Mouse (Mus musculus): ENCODE measurements at regions not wholly inside any gene's neighbourhood (a gene's known extent, or its start where the extent isn't known, plus 50 kb on each side); places are given as distances from the start of the nearest gene placed in this dataset.
A peak's percentile ranks its signal among the peaks of the same experiment; 100 is the strongest.
"Not testable (repeated sequence)": the region's sequence is repeated elsewhere in the genome, so short reads cannot be mapped to it uniquely, and the experiment has no call there.

DNA sequence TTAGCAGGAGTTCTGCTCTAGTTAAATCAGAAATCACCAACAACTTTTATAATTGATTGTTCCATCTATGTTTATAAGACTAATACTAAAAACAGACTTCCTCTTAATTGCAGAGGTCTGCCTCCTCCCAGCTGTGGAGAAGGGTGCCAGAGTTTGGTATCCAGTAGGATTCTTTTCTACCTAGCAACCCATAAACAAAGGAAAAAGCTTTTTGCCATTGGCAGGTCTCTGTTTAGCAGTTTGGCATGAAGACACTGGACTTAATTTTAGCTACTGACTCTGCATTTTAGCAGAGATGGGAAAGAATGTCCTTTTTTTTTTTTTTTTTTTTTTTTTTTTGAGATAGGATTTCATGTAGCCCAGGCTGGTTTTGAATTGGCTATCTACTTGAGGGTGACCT, 1628.4 kb downstream of the A830018L16Rik start:
- DNase-seq = no peak

DNA sequence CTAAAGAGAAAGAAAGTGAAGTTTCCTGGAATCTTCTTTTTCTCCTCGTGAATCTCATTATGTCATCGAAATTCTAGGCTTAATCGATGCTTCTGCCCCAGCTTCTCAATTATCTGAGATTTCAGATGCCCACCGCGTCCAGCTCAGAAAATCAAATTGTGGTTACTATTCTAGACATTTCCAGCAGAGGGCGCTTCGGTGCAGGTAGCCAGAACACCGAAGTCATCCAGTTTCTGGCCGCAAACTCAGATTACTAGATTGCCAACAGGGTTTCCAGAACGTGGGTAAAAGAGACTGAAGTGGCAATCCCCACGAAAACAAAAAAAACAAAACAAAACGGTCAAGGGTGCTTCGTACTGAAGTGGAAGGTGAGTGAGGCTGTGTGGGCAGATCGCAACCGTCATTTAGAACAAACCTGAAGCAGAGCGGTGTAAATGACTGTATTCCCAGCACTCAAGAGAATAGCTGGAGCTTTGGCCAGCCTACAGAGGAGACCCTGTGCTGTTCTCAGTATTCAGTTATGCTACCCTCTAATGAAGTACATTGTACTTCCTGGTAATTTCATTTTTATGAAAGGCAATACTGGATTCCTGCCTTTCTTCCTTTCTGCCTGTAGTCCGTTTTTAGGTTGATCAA, 1636.4 kb downstream of the A830018L16Rik start:
- no peak for DNase-seq

DNA sequence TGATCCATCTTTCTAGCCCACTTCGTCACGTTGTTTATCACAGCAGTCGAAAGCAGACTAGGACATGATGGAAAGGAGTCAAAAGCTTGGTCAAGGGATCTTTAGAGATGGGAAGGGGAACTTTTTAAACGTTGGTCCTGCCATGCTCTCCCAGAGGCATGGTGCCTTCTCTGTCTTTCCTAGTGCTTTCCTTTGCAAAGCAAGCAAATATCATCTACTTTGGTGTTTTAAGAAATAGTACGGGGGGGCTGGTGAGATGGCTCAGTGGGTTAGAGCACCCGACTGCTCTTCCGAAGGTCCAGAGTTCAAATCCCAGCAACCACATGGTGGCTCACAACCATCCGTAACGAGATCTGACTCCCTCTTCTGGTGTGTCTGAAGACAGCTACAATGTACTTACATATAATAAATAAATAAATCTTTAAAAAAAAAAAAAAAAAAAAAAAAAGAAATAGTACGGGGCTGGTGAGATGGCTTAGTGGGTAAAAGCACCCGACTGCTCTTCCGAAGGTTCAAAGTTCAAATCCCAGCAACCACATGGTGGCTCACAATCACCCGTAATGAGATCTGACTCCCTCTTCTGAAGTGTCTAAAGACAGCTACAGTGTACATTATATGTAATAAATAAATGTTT, 1637.6 kb downstream of the A830018L16Rik start:
- not testable (repeated sequence) for DNase-seq

DNA sequence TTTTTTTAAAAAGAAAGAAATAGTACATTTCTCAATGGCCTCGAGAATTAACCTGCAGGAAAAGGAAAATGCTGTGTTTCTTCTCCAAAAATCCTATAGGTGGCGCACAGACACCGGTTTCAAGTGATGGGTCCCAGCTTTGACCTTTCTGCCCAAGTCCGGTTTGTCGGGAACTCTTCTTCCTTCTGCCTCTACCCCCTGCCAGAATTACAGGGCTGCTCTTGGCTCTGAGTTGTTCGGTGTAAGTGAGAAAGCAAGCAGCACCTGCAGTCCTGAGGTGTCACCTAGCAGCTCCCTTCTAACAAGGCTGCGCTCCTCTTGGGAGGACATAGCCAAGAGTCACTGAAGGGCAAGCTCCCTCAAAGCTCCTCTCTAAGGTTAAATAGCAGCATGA, 1638.2 kb downstream of the A830018L16Rik start:
- peak; percentile 8 for DNase-seq

DNA sequence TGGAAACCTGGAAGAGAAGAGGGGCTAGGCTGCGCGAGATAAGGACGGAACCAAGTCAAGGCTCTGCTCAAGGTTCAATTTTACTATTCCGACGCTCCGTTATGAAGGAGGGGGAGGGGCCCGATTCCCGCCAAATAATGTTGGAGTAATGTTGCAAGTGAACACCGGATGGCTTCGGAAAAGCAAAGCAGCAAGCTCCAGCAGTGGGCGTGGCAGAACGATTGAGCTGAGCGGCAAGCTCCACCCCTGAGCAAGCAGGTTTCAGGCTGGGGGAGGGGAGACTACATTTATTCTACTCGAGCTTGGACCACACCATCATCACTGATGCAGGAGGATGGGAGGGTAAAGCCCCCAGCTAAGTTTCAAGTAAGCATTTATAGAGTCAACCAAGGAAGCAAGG, 1643.8 kb downstream of the A830018L16Rik start:
- no peak for DNase-seq

DNA sequence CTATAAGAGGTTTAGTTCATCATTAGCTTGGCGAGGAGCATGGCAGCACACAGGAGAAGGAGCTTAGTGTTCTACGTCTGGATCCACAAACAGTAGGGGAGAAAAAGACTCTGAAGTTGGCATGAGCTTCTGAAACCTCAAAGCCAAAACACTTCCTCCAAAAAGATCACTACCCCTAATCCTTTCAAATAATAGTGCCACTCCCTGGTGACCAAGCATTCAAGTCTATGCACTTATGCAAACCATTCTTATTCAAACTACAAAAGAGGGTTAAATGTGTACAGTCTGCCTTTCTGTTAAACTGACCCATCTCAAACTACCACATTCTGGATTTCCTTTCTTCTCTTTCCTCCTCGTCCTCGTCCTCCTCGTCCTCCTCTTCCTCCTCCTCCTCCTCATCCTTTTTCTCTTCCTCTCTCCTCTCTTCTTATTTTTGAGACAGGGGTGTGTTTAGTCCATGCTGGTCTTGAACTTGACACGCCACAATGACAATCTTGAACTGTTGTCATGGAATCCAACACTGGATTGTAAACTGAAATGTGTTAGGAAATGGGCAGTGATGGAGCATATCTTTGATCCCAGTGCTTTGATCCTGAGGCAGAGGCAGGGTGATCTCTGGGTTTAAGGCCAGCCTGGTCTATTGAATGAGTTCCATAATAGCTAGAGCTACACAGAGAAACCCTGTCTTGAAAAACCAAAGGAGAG, 1645.9 kb downstream of the A830018L16Rik start:
- DNase-seq = no peak

Data from gastrocnemius, postnatal 25 days (tissue).